Mouse (Mus musculus): ENCODE results near the gene Prkag2. TPM values are rescaled to one million over a fixed set of nuclear protein-coding genes. Genes with fewer than 3 reads are reported as not detected.

Gene Prkag2
- polyA plus RNA-seq, 1 experiment from 2014 or later = 4.8 TPM

- peak; percentile 67 for ATAC-seq (ENCODE audit: low read depth)
- Histone ChIP-seq H3K4me2 (ENCODE audit: low read depth, low read length) (no peak overlapping the region), H3K27ac (ENCODE audit: low read length) (peak overlapping the region; percentile 53), H3K9ac (ENCODE audit: low read depth, low read length) (no peak overlapping the region), H3K36me3 (ENCODE audit: control insufficient read depth, insufficient read depth) (no peaks in the 10 kb centered on the region), H3K27me3 (ENCODE audit: control insufficient read depth, insufficient read depth, low read depth, low read length) (no peaks in the 10 kb centered on the region), H3K4me3 (ENCODE audit: low read depth, low read length) (no peak overlapping the region), H3K9me3 (replicated peaks; ENCODE audit: control insufficient read depth, low read length) (no peaks in the 10 kb centered on the region), H3K4me1 (ENCODE audit: control insufficient read depth, low read depth, low read length) (peaks cover 11% of the 10 kb centered on the region)
- WGBS (ENCODE audit: insufficient replicate concordance) = 42% methylated on average over 8 of the region's 8 CpGs
Observed at GRCm38 (mm10) chr5:25064270-25065232, 35.9 kb downstream of the Prkag2 start.

- Histone ChIP-seq H3K27me3 (ENCODE audit: control insufficient read depth, insufficient read depth, low read depth, low read length) (no peaks in the 10 kb centered on the region), H3K9me3 (replicated peaks; ENCODE audit: control insufficient read depth, low read length) (no peaks in the 10 kb centered on the region), H3K4me1 (ENCODE audit: control insufficient read depth, low read depth, low read length) (peaks cover 11% of the 10 kb centered on the region), H3K4me2 (ENCODE audit: low read depth, low read length) (no peak overlapping the region), H3K9ac (ENCODE audit: low read depth, low read length) (no peak overlapping the region), H3K4me3 (ENCODE audit: low read depth, low read length) (no peak overlapping the region), H3K36me3 (ENCODE audit: control insufficient read depth, insufficient read depth) (no peaks in the 10 kb centered on the region), H3K27ac (ENCODE audit: low read length) (no peak overlapping the region)
- 54% methylated on average over 17 of the region's 17 CpGs for WGBS (ENCODE audit: insufficient replicate concordance)
- ATAC-seq (ENCODE audit: low read depth) = no peak
Observed at GRCm38 (mm10) chr5:25062506-25063132, 37.8 kb downstream of the Prkag2 start.

GRCm38 (mm10) chr5:25058853-25059741 lies 41.3 kb downstream of the Prkag2 start:
- Histone ChIP-seq H3K4me2 (ENCODE audit: low read depth, low read length) (no peak overlapping the region), H3K9ac (ENCODE audit: low read depth, low read length) (no peak overlapping the region), H3K36me3 (ENCODE audit: control insufficient read depth, insufficient read depth) (no peaks in the 10 kb centered on the region), H3K4me1 (ENCODE audit: control insufficient read depth, low read depth, low read length) (peaks cover 4% of the 10 kb centered on the region), H3K27ac (ENCODE audit: low read length) (no peak overlapping the region), H3K27me3 (ENCODE audit: control insufficient read depth, insufficient read depth, low read depth, low read length) (no peaks in the 10 kb centered on the region), H3K4me3 (ENCODE audit: low read depth, low read length) (no peak overlapping the region), H3K9me3 (replicated peaks; ENCODE audit: control insufficient read depth, low read length) (no peaks in the 10 kb centered on the region)
- WGBS (ENCODE audit: insufficient replicate concordance) = 38% methylated on average over 21 of the region's 21 CpGs
- peak; percentile 24; the same call in 1 of the 2 replicates for ATAC-seq (ENCODE audit: low read depth)

- WGBS (ENCODE audit: insufficient replicate concordance) = 46% methylated on average over 7 of the region's 7 CpGs
- no peak for ATAC-seq (ENCODE audit: low read depth)
- Histone ChIP-seq H3K4me1 (ENCODE audit: control insufficient read depth, low read depth, low read length) (no peaks in the 10 kb centered on the region; the same call in none of the 2 replicates), H3K27ac (ENCODE audit: low read length) (no peak overlapping the region), H3K9me3 (replicated peaks; ENCODE audit: control insufficient read depth, low read length) (no peaks in the 10 kb centered on the region), H3K27me3 (ENCODE audit: control insufficient read depth, insufficient read depth, low read depth, low read length) (no peaks in the 10 kb centered on the region), H3K4me2 (ENCODE audit: low read depth, low read length) (no peak overlapping the region), H3K4me3 (ENCODE audit: low read depth, low read length) (no peak overlapping the region), H3K9ac (ENCODE audit: low read depth, low read length) (no peak overlapping the region), H3K36me3 (ENCODE audit: control insufficient read depth, insufficient read depth) (no peaks in the 10 kb centered on the region)
Observed at GRCm38 (mm10) chr5:25058417-25058816, 42.0 kb downstream of the Prkag2 start.

GRCm38 (mm10) chr5:25055288-25055687 lies 45.2 kb downstream of the Prkag2 start:
- WGBS (ENCODE audit: insufficient replicate concordance) = 60% methylated on average over 4 of the region's 4 CpGs
- no peak overlapping the region for H3K27ac ChIP-seq (ENCODE audit: low read length)
- H3K36me3 ChIP-seq (ENCODE audit: control insufficient read depth, insufficient read depth) = no peaks in the 10 kb centered on the region
- no peaks in the 10 kb centered on the region for H3K9me3 ChIP-seq (replicated peaks; ENCODE audit: control insufficient read depth, low read length)
- H3K27me3 ChIP-seq (ENCODE audit: control insufficient read depth, insufficient read depth, low read depth, low read length) = no peaks in the 10 kb centered on the region
- no peak overlapping the region for H3K4me2 ChIP-seq (ENCODE audit: low read depth, low read length)
- ATAC-seq (ENCODE audit: low read depth) = no peak
- H3K4me3 ChIP-seq (ENCODE audit: low read depth, low read length) = no peak overlapping the region
- H3K9ac ChIP-seq (ENCODE audit: low read depth, low read length) = no peak overlapping the region
- no peaks in the 10 kb centered on the region; the same call in 1 of the 2 replicates for H3K4me1 ChIP-seq (ENCODE audit: control insufficient read depth, low read depth, low read length)

GRCm38 (mm10) chr5:25053971-25054658 lies 46.3 kb downstream of the Prkag2 start:
- 60% methylated on average over 7 of the region's 7 CpGs for WGBS (ENCODE audit: insufficient replicate concordance)
- Histone ChIP-seq H3K36me3 (ENCODE audit: control insufficient read depth, insufficient read depth) (no peaks in the 10 kb centered on the region), H3K4me2 (ENCODE audit: low read depth, low read length) (no peak overlapping the region), H3K27ac (ENCODE audit: low read length) (no peak overlapping the region), H3K9me3 (replicated peaks; ENCODE audit: control insufficient read depth, low read length) (no peaks in the 10 kb centered on the region), H3K27me3 (ENCODE audit: control insufficient read depth, insufficient read depth, low read depth, low read length) (no peaks in the 10 kb centered on the region), H3K4me1 (ENCODE audit: control insufficient read depth, low read depth, low read length) (no peaks in the 10 kb centered on the region; the same call in 1 of the 2 replicates), H3K4me3 (ENCODE audit: low read depth, low read length) (no peak overlapping the region), H3K9ac (ENCODE audit: low read depth, low read length) (no peak overlapping the region)
- no peak for ATAC-seq (ENCODE audit: low read depth)

- no peak for ATAC-seq (ENCODE audit: low read depth)
- no peak overlapping the region for H3K4me2 ChIP-seq (ENCODE audit: low read depth, low read length)
- H3K9ac ChIP-seq (ENCODE audit: low read depth, low read length) = no peak overlapping the region
- no peaks in the 10 kb centered on the region for H3K4me1 ChIP-seq (ENCODE audit: control insufficient read depth, low read depth, low read length)
- no peaks in the 10 kb centered on the region for H3K36me3 ChIP-seq (ENCODE audit: control insufficient read depth, insufficient read depth)
- WGBS (ENCODE audit: insufficient replicate concordance) = 48% methylated on average over 8 of the region's 8 CpGs
- no peak overlapping the region for H3K4me3 ChIP-seq (ENCODE audit: low read depth, low read length)
- no peaks in the 10 kb centered on the region for H3K9me3 ChIP-seq (replicated peaks; ENCODE audit: control insufficient read depth, low read length)
- H3K27ac ChIP-seq (ENCODE audit: low read length) = no peak overlapping the region
- no peaks in the 10 kb centered on the region for H3K27me3 ChIP-seq (ENCODE audit: control insufficient read depth, insufficient read depth, low read depth, low read length)
Observed at GRCm38 (mm10) chr5:25050827-25051226, 49.6 kb downstream of the Prkag2 start.

- 50% methylated on average over 1 of the region's 1 CpGs for WGBS (ENCODE audit: insufficient replicate concordance)
- H3K9ac ChIP-seq (ENCODE audit: low read depth, low read length) = no peak overlapping the region
- ATAC-seq (ENCODE audit: low read depth) = no peak
- H3K27ac ChIP-seq (ENCODE audit: low read length) = no peak overlapping the region
- no peaks in the 10 kb centered on the region for H3K36me3 ChIP-seq (ENCODE audit: control insufficient read depth, insufficient read depth)
- H3K4me1 ChIP-seq (ENCODE audit: control insufficient read depth, low read depth, low read length) = no peaks in the 10 kb centered on the region
- no peaks in the 10 kb centered on the region for H3K27me3 ChIP-seq (ENCODE audit: control insufficient read depth, insufficient read depth, low read depth, low read length)
- H3K9me3 ChIP-seq (replicated peaks; ENCODE audit: control insufficient read depth, low read length) = no peaks in the 10 kb centered on the region
- no peak overlapping the region for H3K4me3 ChIP-seq (ENCODE audit: low read depth, low read length)
- H3K4me2 ChIP-seq (ENCODE audit: low read depth, low read length) = no peak overlapping the region
Observed at GRCm38 (mm10) chr5:25047670-25048069, 52.8 kb downstream of the Prkag2 start.

Data from liver, embryonic 16.5 days (tissue).